Mouse (Mus musculus) brain, embryonic 18.5 days (tissue): ENCODE data around the gene Tob2.
A peak's percentile ranks its signal among the peaks of the same experiment; 100 is the strongest.

Experiments
- DNase-seq: peaks from one replicate; pipeline ENCODE4 v3.0.0-alpha.2; 2012; ENCODE audit warnings: low read depth, low spot score

The Tob2 gene

DNA sequence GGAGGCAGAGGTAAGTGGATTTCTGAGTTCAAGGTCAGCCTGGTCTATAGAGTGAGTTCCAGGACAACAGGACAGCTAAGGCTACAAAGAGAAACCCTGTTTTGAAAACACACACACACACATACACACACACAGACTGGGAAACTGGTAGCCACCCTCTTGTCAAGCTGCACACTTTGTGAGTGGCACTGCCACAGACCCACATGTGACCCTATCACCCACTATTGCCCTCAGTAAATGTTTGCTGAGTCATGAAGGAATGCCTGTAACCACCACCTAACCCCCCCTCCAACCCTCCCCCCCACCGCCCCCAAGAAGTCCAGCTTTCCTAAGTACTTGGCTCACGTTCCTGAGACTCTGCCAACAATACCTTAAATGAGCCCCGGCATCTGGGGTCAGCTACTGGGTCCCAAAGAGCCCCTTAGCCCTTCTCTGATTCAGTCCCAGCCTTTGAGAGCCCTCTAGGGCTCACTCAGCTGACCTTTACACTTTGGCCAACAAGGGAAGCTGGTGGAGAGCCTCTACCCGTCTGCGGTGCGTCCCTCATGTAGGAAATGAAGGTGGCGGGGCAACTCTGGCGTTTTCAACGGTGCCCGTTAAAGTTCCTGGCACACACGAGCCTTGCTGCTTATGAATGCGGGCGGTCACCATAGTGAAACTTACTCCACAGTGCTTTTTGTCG is 19.9 kb downstream of the Tob2 start:
- no peak for DNase-seq

DNA sequence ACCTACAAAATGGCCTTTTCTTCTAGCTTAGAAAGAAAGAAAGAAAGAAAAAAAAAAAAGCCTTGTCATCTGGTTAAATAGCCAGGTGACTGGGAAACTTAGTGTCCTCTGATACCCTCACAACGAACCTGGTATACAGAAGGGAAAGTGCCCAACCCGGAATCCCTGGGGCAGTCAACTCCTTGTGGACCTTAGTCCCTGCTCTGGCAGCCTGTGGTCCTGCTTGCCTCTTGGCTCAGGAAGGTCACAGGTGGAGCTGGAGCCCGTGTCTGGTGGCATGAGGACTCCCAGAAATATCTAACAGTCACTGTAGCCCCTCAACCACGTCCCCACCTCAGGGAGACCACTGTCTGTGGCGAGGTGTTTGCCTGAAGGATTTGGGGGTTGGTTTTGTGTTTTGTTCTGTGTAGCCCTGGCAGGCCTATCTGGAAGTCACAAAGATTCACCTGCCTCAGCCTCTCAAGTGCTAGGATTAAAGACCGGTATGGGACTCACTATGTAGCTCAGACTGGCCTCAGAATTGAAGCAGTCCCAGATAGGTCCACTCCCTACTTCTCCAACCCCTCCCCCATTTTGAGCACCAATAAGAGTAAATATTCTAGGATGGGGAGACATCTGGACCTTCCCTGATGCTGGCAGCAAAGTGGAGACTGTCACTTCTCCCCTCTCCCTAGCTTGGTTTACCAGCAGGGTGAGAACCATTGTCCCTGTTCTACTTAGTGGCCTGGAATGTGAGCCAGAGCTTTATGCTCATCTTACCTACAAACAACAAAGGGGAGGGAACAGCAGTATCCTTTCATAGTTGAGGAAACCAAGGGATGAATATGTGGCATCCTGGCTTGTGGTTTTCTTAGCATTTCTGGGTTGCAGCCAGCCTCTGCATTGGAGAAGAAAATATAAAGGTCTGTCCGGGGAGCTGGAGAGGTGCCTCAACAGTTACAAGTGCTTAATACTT is 21.4 kb downstream of the Tob2 start:
- DNase-seq = no peak

DNA sequence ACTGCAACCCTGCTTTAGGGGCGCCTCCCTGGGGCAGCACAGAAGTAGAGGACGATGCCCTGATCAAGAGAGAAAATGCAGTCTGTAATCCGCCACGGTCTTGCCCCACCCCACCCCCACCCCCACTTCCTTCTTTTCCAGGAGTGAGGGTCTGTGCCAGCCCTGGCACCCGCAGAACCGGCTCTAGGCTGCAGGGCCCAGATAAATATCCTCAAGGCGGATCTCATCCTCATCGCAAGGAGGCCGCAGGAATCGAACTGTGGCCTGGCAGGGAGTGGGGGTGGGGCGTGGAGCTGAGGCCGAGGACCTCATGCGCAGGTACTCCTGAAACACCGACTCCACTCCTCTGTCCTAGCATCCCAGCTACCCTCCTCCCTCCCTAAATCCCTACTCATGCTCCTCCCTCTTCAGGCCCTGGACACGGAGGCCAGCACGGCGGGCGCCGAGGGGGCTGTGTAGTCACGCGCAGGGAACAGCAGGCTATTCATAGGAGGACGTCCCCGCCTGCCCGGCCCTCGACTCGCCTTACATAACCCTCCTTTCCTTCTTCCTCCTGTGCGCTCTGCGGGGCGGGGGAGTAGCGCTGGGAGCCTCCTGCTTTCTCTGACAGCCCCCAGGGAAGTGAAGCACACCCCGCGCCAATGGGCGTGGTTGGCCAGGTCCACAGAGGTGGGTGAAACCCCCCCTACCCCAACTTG is 22.3 kb downstream of the Tob2 start:
- no peak for DNase-seq

DNA sequence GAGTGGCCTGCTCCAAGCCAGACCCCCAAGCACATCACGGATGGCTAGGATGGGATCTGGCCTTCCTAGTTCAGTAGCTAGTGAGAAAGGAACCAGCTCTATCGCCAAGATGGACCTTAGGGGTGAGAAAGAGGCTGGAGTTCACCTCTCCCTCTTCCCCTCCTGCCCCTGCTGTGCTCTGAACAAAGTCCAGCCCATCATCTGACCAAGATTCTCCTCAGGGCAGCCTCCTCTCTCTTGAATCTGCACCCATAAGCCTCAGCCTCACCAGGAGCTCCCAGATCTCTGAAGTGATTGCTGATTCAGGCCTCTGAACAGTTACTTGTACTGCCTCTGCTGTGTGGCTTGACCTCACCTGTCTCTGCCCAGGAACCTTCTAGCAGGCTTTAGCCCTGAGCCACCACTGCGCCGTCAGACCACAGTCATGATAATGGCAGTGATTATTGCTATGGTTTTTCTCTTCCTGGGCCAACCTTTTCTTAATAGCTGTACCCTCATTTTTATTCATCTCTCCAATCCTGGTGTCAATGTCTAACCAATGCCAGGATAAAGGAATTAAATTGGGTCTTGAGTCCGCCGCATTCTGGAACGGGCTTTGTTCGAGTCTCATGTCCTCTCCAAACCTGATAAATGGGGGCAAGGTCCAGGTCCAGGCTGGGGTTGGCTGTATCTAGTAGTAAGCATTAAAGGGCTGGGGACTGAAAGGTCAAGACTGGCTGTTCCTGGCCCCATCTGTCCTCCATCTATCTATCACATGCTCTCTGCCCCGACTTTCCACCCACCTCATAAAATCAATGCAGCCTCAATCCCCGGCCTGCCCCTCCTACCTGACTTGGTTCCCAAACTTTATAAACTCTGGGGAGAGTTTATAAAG is 23.4 kb downstream of the Tob2 start:
- no peak for DNase-seq

DNA sequence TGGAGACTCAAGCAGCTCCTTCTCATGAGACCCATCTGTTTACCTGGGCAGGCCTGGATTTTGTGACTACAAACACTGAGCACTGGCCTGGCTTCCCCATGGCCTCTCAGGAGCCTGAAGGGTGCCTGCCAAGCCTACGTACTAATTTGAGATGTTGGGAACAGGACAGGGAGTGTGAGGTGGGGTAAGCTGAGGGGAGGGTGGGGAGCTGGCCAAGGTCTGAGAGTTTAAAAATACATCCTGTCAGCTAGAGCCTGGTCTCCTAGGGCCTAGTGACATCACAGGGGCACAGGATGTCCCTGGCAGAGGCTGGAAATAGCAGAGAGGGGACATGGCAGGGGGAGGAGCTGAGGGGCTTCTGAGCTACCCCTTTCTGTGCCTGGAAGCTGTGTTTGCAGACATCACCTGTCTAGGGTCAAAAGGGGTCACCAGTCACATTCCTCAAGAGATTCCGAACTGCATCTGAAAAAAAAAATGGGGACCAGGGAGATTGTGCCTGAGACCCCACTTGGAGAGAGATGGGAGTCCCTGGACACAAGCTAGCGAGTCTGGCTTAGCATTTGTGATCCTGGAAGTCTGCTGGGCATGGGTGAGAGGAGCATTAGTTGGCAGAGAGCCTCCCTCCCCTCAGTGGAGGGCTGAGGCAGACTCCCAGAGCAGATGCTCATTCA is 24.3 kb downstream of the Tob2 start:
- DNase-seq = no peak

DNA sequence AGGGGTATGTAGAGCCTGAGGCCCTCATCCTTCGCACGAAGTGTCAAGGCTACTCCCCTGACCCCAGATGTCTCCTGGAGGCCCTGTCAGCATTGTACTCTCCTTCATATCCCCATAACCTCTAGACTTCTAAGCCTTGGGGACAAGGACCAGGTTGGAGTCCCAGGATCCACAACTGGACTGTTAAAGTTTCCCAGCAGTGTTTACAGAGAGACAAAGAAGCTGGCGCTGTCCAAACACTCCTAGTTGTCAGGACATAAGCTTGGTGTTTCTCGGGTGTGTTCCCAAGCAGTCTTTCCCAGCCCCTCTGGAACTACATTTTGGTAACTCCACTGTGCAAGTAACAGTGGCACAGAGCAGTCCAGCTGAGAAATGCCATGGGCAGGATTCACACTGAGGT is 25.1 kb downstream of the Tob2 start:
- DNase-seq = no peak

DNA sequence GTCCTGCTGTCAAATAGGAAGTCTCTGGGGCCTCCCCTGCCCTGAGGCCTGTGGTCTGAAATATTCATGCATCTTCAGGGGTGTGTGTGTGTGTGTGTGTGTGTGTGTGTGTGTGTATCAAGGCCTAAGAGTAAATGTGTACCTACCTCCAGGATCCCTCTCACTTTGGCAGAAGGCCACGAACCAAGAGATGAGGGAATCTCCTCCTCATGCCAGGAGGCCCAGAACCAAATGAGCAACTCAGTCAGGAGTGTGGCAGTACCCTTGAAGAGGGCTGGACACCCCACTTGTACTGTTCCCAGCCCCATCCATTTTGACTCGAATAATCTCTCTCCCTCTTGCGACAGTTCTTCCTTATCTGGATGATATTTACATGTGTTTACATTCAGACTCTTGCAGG is 26.4 kb downstream of the Tob2 start:
- DNase-seq = no peak

DNA sequence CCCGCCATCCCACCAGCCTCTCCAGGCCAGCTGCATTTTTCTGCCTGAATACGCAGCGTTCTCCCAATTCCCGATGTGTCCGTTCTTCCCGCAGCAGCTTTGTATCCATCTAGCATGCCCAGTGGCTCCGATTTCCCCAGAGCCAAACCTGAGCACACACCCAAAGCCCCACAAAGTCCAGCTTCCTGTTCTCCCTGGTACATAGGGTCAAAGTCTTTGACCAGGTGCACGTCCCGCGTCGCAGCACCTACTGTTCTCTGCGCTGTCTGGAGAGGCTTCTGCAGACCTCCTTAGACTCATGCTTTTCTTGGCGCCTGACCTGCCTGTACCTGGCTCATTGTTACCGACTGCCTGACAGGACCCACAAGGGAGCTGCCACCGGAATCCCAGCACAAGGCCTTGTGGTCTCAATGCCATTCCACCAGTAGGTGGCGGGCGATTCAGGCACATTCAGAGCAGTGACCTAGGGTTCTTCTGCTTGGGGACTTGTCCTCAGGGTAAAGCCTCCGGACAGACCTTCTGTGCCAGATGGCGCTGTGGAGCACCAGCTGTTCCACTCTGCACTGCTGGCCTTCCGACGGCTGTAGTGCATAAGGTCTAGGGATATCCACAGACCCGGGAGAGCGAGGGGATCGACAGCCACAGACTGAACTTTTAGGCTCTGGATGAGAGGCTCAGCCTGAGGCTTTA is 27.3 kb downstream of the Tob2 start:
- peak; percentile 66 for DNase-seq

DNA sequence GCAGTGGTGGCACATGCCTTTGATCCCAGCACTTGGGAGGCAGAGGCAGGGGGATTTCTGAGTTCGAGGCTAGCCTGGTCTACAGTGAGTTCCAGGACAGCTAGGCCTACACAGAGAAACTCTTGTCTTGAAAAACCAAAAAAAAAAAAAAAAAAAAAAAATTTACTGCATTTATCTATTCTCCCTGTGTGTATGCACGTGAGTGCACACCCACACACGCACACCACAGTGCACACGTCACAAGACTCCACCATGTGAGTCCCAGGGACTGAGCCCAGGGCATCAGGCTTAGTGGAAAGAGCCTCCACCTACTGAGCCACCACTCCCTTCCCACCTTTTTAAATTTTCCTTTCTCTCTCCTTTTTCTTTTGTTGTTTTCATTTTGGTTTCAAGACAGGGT is 28.1 kb downstream of the Tob2 start:
- DNase-seq = no peak

DNA sequence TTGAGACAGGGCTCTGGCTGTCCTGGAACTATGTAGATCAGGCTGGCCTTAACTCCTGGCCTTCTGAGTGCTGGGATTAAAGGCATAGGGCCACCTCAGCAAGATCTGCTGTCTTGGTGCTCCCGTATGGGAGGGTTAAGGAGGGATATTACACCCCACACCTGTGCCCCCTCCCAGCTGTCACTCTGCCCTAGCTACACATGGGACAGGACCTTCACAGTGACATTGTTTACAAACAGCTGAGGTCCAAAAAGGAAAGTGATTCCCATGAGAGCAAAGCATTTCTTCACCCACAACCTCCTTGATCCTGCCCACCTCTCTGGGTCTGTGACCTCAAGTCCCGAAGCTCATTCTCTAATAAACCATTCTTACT is 29.4 kb downstream of the Tob2 start:
- no peak for DNase-seq

DNA sequence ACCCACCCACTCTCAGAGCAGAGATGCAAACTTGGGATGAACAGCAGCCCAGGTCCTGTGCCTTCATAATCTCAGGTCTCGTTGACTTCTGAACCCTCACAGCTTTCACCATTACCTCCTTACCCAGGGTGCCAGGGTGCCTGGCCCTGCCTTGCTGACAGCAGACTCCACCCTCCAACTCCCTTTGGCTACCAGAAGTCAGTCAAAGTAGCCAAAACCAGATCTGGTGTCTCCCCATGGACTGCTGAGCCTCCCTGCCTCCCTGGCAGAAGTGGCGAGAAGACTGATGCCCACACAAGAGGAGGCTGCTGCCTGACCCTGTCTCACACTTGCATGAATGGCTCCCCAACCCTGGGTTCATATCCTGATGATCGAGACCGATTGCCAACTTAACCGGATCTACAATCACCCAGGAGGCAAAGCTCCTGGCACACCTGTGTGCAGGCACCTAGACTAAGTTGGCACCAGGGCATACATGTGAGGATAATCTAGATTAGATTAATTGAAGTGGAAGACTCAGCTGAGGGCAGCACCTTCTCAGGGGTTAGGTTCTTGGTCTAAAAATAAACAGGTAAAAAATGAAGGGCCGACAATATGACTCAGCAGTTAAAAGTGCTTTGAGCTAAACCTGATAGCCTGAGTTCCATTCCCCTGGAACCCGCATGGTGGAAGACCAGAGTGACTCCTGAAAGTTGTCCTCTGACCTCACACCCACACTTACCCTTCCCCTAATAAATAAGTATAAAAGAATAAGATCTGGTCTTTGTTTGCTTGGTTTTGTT is 30.0 kb downstream of the Tob2 start:
- no peak for DNase-seq

DNA sequence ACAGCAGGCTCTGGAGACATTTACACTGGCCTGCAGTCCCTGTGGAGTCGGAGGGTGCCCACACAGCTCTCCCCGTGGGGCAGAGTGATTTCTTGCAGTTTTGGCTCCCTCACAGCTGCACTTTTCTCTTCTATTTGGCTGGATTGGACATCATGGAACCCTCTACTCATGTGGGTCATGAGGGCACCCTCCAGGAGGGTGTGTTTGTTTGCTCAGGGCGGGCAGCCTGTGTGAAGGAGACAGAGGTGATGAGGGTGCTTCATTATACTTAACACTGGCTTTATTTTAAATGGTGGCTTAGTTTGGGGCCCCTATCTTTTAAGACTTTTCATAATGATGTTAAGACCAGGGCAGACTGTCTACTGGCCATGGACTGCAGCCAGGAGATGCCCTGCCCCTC is 33.8 kb downstream of the Tob2 start:
- no peak for DNase-seq

DNA sequence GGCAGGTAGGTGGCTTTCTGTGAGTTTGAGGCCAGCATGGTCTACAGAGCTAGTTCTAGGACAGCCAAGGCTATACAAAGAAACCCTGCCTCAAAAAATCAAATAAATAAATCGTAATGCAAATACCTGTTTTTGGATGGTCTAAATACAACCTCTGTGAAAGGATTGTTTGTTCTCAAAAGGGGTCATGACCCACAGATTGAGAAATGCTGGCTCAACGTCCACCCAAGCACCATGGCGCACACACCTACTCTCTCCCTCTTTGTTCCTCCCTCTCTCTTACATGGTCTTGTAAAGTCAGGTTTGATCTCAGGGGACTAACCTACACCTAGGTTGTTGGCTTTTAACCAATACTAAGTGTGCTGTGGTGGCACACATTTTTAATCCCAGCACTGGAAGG is 36.0 kb downstream of the Tob2 start:
- no peak for DNase-seq

DNA sequence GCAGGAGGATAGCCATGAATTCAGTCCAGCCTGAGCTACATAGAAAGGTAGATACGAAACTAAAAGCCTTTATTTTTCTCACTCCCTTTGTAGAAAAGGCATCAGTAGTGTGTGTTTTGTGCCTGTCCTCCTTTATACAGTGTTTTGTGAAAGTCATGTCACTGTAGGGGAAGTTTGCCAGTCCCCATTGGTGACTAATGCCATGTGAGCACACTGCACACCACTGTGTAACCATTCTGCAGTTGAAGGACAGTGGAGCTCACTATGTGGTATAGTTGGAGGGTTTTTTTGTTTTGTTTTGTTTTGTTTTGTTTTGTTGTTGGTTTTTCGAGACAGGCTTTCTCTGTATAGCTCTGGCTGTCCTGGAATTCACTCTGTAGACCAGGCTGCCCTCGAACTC is 40.2 kb downstream of the Tob2 start:
- no peak for DNase-seq

DNA sequence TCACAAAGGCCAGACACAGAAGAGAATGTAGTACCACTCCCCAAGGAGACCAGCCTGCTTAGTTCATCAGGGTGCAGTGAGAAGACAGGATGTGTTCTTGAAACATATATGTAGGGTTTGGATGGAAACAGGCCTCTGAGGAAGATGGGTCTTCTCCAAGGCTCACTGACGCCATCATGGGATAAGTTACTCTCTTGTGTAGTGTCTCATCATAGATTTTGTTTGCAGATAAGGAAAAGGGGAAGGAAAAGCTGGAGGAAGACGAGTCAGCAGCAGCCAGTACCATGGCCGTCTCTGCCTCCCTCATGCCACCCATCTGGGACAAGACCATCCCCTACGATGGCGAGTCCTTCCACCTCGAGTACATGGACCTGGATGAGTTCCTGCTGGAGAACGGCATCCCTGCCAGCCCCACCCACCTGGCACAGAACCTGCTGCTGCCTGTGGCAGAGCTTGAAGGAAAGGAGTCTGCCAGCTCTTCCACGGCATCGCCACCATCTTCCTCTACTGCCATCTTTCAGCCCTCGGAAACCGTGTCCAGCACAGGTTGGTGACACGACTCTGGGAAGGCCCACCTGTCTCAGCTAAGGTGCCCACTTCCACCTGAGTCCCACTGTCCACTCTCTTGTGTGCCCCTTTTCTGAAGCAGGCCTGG is 43.8 kb downstream of the Tob2 start:
- no peak for DNase-seq

DNA sequence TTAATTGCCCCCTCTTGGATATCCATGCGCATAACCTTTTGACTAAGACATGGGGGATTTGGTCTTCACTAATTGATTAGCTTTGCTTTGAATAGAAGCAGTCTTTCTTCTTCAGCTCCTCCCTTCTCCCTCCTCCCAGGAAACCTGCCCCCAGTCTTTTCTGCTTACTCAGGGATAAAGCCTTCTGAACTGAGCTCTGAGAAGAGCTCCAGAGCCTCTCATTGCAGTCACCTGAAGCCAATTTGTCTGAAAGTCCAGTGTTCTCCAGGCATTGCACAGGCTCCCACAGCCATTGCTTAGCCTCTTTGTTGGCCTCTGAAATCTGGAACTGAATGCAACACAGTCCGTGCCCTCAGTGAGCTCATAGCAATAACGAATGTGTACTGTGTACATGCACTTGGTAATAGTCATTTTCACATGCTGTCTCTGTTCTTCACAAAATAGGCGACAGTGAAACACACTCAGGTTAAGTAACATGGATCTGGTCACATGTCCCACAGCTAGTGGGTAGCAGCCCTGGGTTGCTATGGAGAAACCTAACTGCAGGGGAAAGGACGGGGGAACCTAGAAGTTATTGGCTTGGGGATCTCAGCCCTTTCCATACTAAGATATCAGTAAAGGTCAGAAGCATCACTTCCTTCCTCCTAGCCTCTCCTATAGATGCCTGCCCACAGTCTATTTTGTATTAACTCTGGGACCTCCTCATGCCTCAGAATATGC is 44.5 kb downstream of the Tob2 start:
- no peak for DNase-seq

DNA sequence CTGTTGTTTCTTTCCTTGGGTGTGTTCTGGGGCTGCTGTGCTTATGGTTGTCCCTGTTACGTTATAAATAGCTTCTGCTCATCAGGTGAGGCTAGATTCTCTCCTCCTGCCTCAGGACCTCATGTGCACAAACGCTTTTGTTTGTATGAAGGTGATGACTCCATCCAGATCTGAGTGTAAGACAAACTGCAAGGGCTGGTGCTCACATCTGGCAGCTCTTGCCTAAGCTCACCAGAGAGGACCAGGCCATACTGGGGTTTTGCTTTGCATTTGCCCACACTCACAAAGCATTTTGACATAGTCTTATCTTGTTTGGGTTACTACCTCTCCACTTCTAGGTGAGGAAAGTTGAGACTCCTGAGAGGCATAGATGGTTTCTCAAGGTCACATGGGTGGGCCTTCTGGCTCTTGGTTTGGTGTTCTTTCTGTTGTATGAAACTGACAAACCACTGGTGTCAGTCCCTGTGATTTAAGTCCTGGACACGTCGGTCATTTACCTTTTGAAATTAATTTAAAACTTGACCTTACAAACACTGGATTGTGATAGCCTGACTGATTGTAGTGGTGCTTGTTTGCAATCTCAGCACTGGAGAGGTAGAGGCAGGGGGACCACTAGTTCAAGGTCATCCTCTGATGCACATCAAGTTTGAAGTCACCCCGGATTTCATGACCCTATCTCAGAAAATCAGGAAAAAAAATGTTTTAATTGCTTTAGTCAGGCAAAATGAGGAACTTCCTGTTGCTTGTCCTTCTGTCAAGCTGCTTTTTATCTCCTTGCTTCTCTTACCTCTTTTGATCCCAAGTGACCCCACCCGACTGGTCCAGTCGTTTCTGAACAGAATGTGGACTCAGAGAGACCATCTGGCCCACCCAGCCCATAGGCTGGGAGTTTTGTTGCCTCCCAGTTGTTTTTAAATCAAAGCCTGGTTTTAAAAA is 45.6 kb downstream of the Tob2 start:
- DNase-seq = no peak
